Mouse (Mus musculus) small intestine, adult 2 months (tissue): ENCODE data around the gene Kdm2b. TPM values are rescaled to one million over a fixed set of nuclear protein-coding genes. Genes with fewer than 3 reads are reported as not detected.

Experiments
- H3K27ac ChIP-seq: fragments of 200-500 bp; 2 replicates; pipeline ENCODE4 v1.5.1; 2012; ENCODE audit warnings: low read depth, low read length, control low read depth, inconsistent platforms; ENCODE audit not compliant: insufficient read depth
- H3K27me3 ChIP-seq: fragments of 200-500 bp; 2 replicates; pipeline ENCODE4 v1.6.1; 2012; ENCODE audit warnings: mild to moderate bottlenecking, moderate library complexity, low read length, inconsistent platforms; ENCODE audit not compliant: control insufficient read depth, insufficient read depth
- H3K36me3 ChIP-seq: fragments of 200-500 bp; 2 replicates; pipeline ENCODE4 v1.6.1; 2012; ENCODE audit warnings: mild to moderate bottlenecking, low read length, control low read depth, inconsistent platforms; ENCODE audit not compliant: control insufficient read depth, insufficient read depth
- H3K4me1 ChIP-seq: fragments of 200-500 bp; 2 replicates; pipeline ENCODE4 v1.6.1; 2012; ENCODE audit warnings: low read length, inconsistent platforms, mixed read lengths; ENCODE audit not compliant: control insufficient read depth, insufficient read depth, insufficient read length
- H3K4me3 ChIP-seq: fragments of 200-500 bp; 2 replicates; pipeline ENCODE4 v1.5.1; 2012; ENCODE audit warnings: low read depth, mild to moderate bottlenecking, control low read depth, inconsistent platforms, low read length, moderate library complexity
- CTCF ChIP-seq: fragments of 200-500 bp; IDR thresholded peaks from 2 replicates; pipeline ENCODE4 v1.5.1; 2012; ENCODE audit warnings: low read depth, mild to moderate bottlenecking, control low read depth, inconsistent platforms, low read length, moderate library complexity, mixed read lengths; ENCODE audit not compliant: insufficient replicate concordance, insufficient read length; ENCODE audit errors: extremely low read depth
- POLR2A ChIP-seq: fragments of 200-500 bp; IDR thresholded peaks from 2 replicates; pipeline ENCODE4 v1.6.1; 2012; ENCODE audit warnings: low read depth, mild to moderate bottlenecking, control low read depth, inconsistent platforms, low read length, moderate library complexity
- WGBS: fragments of 180-500 bp; shearing (Covaris S2); methylation state at CpG from one replicate; pipeline ENCODE4 v1.1.7; 2018; 5-methylcytosine and 5-hydroxymethylcytosine counted together
- polyA plus RNA-seq: library from polyadenylated mRNA; depleted of rRNA; stranded (reverse); fragments of >200 nt; gene quantifications from 2 replicates; pipeline ENCODE4 v1.2.3, GENCODE M21; 2012

The Kdm2b gene
- polyA plus RNA-seq, 1 experiment, result 12.0 TPM

GRCm38 (mm10) chr5:122893270-122893669 lies 96.4 kb downstream of the Kdm2b start:
- H3K4me3 ChIP-seq, result no peak overlapping the region
- no peaks in the 10 kb centered on the region for H3K27me3 ChIP-seq
- 0 out of 2 replicates have a peak, but pooled peaks cover under 1% of the 10 kb centered on the region for H3K36me3 ChIP-seq
- no peaks in the 10 kb centered on the region for H3K4me1 ChIP-seq
- 82% methylated on average over 6 of the region's 6 CpGs for WGBS
- TF ChIP-seq POLR2A (no peak), CTCF (no peak)
- no peak overlapping the region for H3K27ac ChIP-seq

GRCm38 (mm10) chr5:122890396-122890795 lies 99.2 kb downstream of the Kdm2b start:
- Histone ChIP-seq H3K27me3 (no peaks in the 10 kb centered on the region), H3K4me3 (no peak overlapping the region), H3K36me3 (0 out of 2 replicates have a peak, but pooled peaks cover 2% of the 10 kb centered on the region), H3K27ac (no peak overlapping the region), H3K4me1 (peaks cover 7% of the 10 kb centered on the region; the same call in 1 of the 2 replicates)
- WGBS, result 67% methylated on average over 2 of the region's 2 CpGs
- TF ChIP-seq CTCF (no peak), POLR2A (no peak)

- Histone ChIP-seq H3K36me3 (0 out of 2 replicates have a peak, but pooled peaks cover 2% of the 10 kb centered on the region), H3K4me1 (peaks cover 13% of the 10 kb centered on the region; the same call in 1 of the 2 replicates), H3K4me3 (no peak overlapping the region), H3K27ac (no peak overlapping the region), H3K27me3 (no peaks in the 10 kb centered on the region)
- 91% methylated on average over 16 of the region's 16 CpGs for WGBS
- TF ChIP-seq CTCF (no peak), POLR2A (no peak)
Measured at GRCm38 (mm10) chr5:122888612-122889214, 100.9 kb downstream of the Kdm2b start.

GRCm38 (mm10) chr5:122887926-122888611 lies 101.6 kb downstream of the Kdm2b start:
- WGBS, result 78% methylated on average over 8 of the region's 8 CpGs
- Histone ChIP-seq H3K27ac (no peak overlapping the region), H3K4me1 (peaks cover 18% of the 10 kb centered on the region), H3K4me3 (no peak overlapping the region), H3K27me3 (no peaks in the 10 kb centered on the region), H3K36me3 (0 out of 2 replicates have a peak, but pooled peaks cover 2% of the 10 kb centered on the region)
- TF ChIP-seq POLR2A (no peak), CTCF (no peak)

GRCm38 (mm10) chr5:122887033-122887432 lies 102.6 kb downstream of the Kdm2b start:
- Histone ChIP-seq H3K4me3 (no peak overlapping the region), H3K27ac (no peak overlapping the region), H3K36me3 (0 out of 2 replicates have a peak, but pooled peaks cover 2% of the 10 kb centered on the region), H3K4me1 (peaks cover 25% of the 10 kb centered on the region), H3K27me3 (no peaks in the 10 kb centered on the region)
- 81% methylated on average over 9 of the region's 9 CpGs for WGBS
- no peak for TF ChIP-seq CTCF
- no peak for TF ChIP-seq POLR2A

GRCm38 (mm10) chr5:122884594-122885348 lies 104.9 kb downstream of the Kdm2b start:
- Histone ChIP-seq H3K27ac (no peak overlapping the region), H3K4me1 (peaks cover 32% of the 10 kb centered on the region), H3K4me3 (no peak overlapping the region), H3K27me3 (no peaks in the 10 kb centered on the region), H3K36me3 (peaks cover 8% of the 10 kb centered on the region)
- 38% methylated on average over 7 of the region's 7 CpGs for WGBS
- TF ChIP-seq POLR2A, result no peak
- no peak for TF ChIP-seq CTCF
